Mouse (Mus musculus): Measurements from ENCODE around the gene Slc30a3. TPM values are rescaled to one million over a fixed set of nuclear protein-coding genes. Genes with fewer than 3 reads are reported as not detected.
"Not testable (repeated sequence)": the region's sequence is repeated elsewhere in the genome, so short reads cannot be mapped to it uniquely, and the experiment has no call there.

Slc30a3 gene
- polyA plus RNA-seq, 2 experiments from 2014 or later: not detected

DNA sequence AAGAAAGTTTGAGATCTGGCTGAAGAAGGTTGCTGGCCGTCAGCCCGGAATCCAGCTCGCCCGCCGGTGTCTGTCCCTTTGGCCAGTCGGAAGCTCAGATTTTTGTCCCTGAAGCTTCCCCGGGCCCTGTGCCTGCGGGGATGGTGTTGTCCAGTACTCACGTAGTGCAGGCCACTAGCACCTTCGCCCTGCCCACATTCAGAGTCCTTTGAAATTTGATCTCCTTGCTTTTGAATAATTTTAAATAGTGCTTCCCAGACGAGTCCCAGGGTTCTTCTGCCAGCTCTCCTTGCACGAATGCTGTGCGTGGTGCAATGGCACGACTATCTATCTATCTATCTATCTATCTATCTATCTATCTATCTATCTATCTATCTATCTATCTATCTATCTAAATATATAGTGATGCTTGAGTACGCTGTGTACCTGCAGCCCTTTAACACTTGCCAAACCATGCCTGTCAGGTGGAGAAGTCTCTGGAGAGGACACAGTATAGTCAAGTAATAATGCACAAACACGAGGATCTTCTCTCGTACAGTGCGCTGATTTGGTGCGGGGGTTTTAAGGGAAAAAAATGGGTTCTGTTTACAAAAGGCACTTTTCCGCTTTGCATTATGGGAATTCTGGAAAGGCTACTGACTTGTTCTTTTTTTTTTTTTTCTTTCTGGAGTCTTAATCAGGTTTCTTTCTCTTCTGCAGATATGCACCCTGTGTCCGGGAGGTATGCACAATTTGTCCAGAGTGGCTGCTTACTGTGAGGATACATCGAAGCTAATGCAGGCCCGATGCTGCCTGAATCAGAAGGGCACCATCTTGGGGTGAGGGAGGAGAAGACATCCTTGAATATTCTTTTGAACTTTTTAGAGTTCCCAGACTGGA is 59.0 kb downstream of the Slc30a3 start, which contains the start of gene Slc5a6:
Slc5a6 (minus strand) TSS at position 162 of the 879 bp plus-strand sequence.
- ATAC-seq: peak; percentile 38

DNA sequence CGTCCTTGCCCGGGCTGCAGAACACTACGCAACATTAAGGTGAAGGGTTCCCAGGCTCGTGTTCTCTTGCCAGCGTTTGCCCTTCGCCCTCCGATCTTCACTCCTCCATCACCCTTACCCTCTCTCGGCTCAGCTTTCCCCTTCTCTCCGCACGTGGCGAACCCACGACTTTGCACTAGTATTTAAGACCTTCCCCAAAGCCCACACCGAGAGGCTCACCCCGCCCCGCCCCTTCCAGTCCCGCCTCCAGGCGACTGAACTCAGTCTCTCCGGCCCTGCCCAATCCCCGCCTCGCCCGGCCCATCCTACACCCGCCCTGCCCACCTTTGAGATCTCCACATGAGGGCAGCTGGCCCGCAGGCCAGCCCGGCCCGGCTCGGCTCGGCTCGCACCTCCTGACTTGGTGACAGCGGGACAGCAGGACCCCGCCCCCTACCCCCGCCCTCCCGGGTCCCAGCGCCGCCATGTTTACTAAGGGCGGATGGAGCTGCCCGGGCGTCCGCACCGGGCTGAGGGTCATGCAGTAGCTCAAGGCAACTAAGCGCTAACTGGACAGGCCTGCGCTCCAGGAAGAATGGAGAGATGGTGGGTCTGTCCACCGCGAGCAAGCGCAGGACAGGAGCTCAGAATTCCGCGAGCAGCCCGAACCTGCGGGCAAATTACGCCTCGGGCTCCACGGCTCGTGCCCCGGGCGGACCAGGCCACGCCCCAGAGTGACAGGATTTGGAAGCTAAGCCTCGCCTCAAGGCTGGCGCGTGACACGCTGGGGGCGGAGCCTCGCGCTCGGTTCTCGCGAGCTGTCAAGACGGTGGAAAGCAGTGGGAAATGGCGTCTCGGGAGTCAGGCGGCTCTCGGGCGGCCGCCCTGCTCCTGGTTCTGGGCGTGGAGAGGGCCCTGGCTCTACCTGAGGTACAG is 59.9 kb downstream of the Slc30a3 start, which contains the start of gene Atraid:
Atraid (plus strand) TSS at position 465 of the 915 bp plus-strand sequence.
- ATAC-seq: peak; percentile 93

DNA sequence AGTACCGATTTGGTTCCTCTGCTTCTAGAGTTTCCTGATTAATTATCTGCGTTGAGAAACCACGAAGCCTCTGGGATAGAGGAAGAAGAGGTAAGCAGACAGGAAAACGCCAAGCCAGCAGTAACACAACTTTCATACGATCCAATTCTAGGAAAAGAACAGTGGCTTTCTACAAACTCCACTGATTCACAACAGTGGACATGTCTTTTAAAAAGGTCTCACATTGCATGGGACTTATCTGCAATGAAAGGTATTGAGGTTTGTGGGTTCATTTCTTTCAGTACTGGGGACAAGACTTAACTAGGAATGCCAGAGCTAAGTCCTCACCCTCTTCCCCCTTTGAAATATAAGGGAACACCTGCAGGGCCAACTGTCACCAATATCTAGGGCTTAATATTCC is 61.0 kb downstream of the Slc30a3 start:
- ATAC-seq: no peak

DNA sequence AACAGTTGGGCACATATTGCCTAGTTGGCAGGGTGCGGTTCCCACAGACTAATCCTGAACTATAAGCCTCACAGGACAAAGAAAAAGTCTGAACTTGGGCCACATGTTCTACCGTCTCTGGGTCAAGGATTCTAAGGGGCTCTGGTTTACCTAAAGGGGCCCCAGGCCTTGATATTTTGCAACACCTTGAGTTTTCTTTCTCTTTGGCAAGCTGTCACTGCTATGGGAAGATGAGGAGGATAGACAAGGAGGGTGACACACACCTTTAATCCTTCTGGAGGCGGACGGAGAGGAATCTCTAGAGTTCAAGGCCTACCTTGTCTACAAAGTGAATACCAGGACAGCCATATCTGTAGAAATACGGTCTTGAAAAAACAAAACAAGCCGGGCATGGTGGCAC is 61.6 kb downstream of the Slc30a3 start:
- ATAC-seq: no peak

DNA sequence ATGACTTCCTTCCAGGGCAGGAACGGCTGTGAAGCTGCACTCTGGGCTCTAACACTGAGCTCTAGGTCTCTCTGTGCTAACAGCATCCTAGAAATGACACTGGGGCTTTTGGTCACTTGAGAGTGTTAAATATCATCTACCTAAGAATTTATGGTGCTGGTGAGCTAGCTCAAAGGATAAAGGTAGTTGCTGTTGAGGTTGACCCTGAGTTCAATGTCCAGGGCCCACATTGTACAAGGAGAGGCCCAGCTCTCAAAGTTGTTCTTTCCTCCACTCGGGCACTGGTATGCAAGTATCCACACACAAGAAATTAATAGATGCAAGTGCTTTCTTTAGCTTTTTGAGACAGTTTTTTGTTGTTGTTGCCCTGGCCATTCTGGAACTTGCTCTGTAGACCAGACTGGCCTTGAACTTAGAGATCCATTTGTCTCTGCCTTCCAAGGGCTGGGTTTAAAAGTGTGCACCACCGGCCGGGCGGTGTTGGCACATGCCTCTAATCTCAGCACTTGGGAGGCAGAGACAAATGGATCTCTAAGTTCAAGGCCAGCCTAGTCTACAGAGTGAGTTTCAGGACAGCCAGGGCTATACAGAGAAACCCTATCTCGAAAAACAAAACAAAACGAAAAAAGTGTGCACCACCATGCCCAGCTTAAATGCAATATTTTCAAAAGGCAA is 69.7 kb downstream of the Slc30a3 start:
- no peak for ATAC-seq

DNA sequence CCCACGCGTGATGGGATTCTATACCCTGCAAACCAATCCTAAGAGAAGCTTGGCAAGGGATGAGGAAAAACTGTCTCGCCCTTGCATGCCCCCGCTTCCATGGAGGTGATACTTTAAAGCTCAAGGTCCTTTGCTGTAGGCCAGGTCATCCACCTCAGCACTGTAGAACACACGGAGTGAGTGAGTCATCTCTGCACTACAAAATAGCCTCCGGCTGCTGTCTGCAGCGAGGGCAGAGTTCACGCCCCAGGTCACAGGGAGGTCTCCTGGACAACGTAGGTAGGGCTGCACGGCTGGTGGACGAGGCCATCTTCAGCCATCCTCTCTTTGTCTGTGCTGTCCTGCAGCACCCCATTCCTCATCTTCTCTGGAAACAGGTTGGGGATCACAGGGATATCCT is 71.5 kb downstream of the Slc30a3 start:
- not testable (repeated sequence) for ATAC-seq

Other genes starting within 250 kb of the Slc30a3 start
- gene Tmem214, start 240.2 kb downstream of the Slc30a3 start, polyA plus RNA-seq (2017; shearing (Covaris generic)): 10 to 100 TPM; 20.4 to 24.5 TPM
- 1 to 10 TPM; 4.6 to 6.5 TPM for gene Agbl5, start 219.5 kb downstream of the Slc30a3 start, polyA plus RNA-seq (2017; shearing (Covaris generic))
- gene Ost4, start 200.4 kb downstream of the Slc30a3 start, polyA plus RNA-seq (2017; shearing (Covaris generic)): 100 to 1,000 TPM; 277 to 289 TPM
- under 1 TPM; 0.33 to 0.42 TPM for gene Emilin1, start 194.8 kb downstream of the Slc30a3 start, polyA plus RNA-seq (2017; shearing (Covaris generic))
- 10 to 100 TPM; 11.9 to 20.6 TPM for gene Khk, start 186.8 kb downstream of the Slc30a3 start, polyA plus RNA-seq (2017; shearing (Covaris generic))
- under 1 TPM in 1 of 2 experiments, not detected in 1; 0.50 TPM for gene Cgref1, start 162.6 kb downstream of the Slc30a3 start, polyA plus RNA-seq (2017; shearing (Covaris generic))
- 10 to 100 TPM; 60.4 to 71.0 TPM for gene Preb, start 147.9 kb downstream of the Slc30a3 start, polyA plus RNA-seq (2017; shearing (Covaris generic))
- gene Tcf23, start 139.6 kb downstream of the Slc30a3 start, polyA plus RNA-seq (2017; shearing (Covaris generic)): not detected
- 10 to 100 TPM; 80.2 to 81.8 TPM for gene Atraid, start 59.9 kb downstream of the Slc30a3 start, polyA plus RNA-seq (2017; shearing (Covaris generic))
- gene Slc5a6, start 59.3 kb downstream of the Slc30a3 start, polyA plus RNA-seq (2017; shearing (Covaris generic)): 1 to 10 TPM; 2.7 to 3.2 TPM
- 1 to 10 TPM; 5.7 to 9.7 TPM for gene Cad, start 53.5 kb downstream of the Slc30a3 start, polyA plus RNA-seq (2017; shearing (Covaris generic))
- under 1 TPM in 1 of 2 experiments, not detected in 1; 0.28 TPM for gene Dnajc5g, start 2.0 kb downstream of the Slc30a3 start, polyA plus RNA-seq (2017; shearing (Covaris generic))
- gene Trim54, start 8.5 kb upstream of the Slc30a3 start, polyA plus RNA-seq (2017; shearing (Covaris generic)): not detected
- not detected for gene Ucn, start 30.6 kb upstream of the Slc30a3 start, polyA plus RNA-seq (2017; shearing (Covaris generic))
- gene Mpv17, start 46.0 kb upstream of the Slc30a3 start, polyA plus RNA-seq (2017; shearing (Covaris generic)): 10 to 100 TPM; 44.0 to 44.5 TPM
- 1 to 10 TPM; 1.6 to 2.3 TPM for gene Gm29609, start 71.7 kb upstream of the Slc30a3 start, polyA plus RNA-seq (2017; shearing (Covaris generic))
- gene Gtf3c2, start 71.9 kb upstream of the Slc30a3 start, polyA plus RNA-seq (2017; shearing (Covaris generic)): 10 to 100 TPM; 64.6 to 66.3 TPM
- 100 to 1,000 TPM in 1 of 2 experiments, 10 to 100 TPM in 1; 99.1 to 123 TPM for gene Snx17, start 85.0 kb upstream of the Slc30a3 start, polyA plus RNA-seq (2017; shearing (Covaris generic))
- 10 to 100 TPM; 37.6 to 41.9 TPM for gene Eif2b4, start 85.2 kb upstream of the Slc30a3 start, polyA plus RNA-seq (2017; shearing (Covaris generic))
- 1 to 10 TPM; 2.4 to 4.4 TPM for gene Zfp513, start 94.1 kb upstream of the Slc30a3 start, polyA plus RNA-seq (2017; shearing (Covaris generic))
- gene Ppm1g, start 112.5 kb upstream of the Slc30a3 start, polyA plus RNA-seq (2017; shearing (Covaris generic)): 10 to 100 TPM; 57.8 to 69.6 TPM
- gene Nrbp1, start 132.6 kb upstream of the Slc30a3 start, polyA plus RNA-seq (2017; shearing (Covaris generic)): 10 to 100 TPM; 90.1 to 91.2 TPM
- gene Gm9970, start 133.0 kb upstream of the Slc30a3 start, polyA plus RNA-seq (2017; shearing (Covaris generic)): not detected
- gene Krtcap3, start 143.5 kb upstream of the Slc30a3 start, polyA plus RNA-seq (2017; shearing (Covaris generic)): 10 to 100 TPM; 26.6 to 35.5 TPM
- 1 to 10 TPM; 2.6 to 7.2 TPM for gene Ift172, start 182.9 kb upstream of the Slc30a3 start, polyA plus RNA-seq (2017; shearing (Covaris generic))
- not detected for gene Fndc4, start 187.8 kb upstream of the Slc30a3 start, polyA plus RNA-seq (2017; shearing (Covaris generic))
- not detected for gene Gckr, start 189.2 kb upstream of the Slc30a3 start, polyA plus RNA-seq (2017; shearing (Covaris generic))

Measured in activated CD4-positive, CD25-positive, alpha-beta regulatory T cell, adult 4 months (primary cell).